12 mouse cellular contexts compared by ENCODE assay signal in the genomic region with DNA sequence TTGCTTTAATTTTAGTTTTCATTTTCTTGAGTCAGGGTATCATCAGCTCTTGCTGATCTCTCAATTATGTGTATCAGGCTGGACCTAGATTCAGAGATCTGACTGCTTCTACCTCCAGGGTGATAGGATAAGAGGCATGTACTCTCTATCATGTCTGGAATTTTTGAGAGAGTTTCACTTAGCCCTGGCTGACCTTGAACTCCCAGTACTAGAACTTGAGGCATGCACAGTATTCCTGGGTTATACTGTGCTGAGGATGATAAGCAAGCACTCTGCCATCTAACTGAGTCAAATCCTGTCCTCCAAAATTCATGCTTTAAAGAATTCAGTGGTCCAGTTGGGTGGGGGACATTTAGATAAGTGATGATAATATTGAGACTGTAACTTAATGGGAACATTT. TPM values are rescaled to one million over a fixed set of nuclear protein-coding genes. Genes with fewer than 3 reads are reported as not detected.
A peak's percentile ranks its signal among the peaks of the same experiment; 100 is the strongest.
DNase-seq lines count a peak whose midpoint lies in the region; ATAC-seq and TF ChIP-seq lines count a peak whose summit lies in the region.
"Had no signal": no experiment of that assay in that cellular context is flagged by ENCODE, and none has a peak within 500 bp of the region (broad histone marks: within the 10 kb centered on the region; RNA-seq: fewer than 3 reads in every experiment).

No protein-coding gene starts in this region.

- TF ChIP-seq POLR2A in myocyte (IDR thresholded peaks at IDR 0.05; ENCODE audit: insufficient read length, low read depth) = no peak

- H3K9me3 ChIP-seq in heart, embryonic 15.5 days (replicated peaks) = no peaks in the 10 kb centered on the region
- H3K9me3 ChIP-seq in neural tube, embryonic 12.5 days = no peaks in the 10 kb centered on the region
- no peaks in the 10 kb centered on the region for H3K9me3 ChIP-seq in hindbrain, embryonic 12.5 days (replicated peaks)
- H3K9me3 ChIP-seq: limb, embryonic 15.5 days had no signal

- peak overlapping the region; percentile 100 for H3K27ac ChIP-seq in heart, embryonic 15.5 days
- no peak overlapping the region for H3K27ac ChIP-seq in neural tube, embryonic 12.5 days
- no peak overlapping the region for H3K27ac ChIP-seq in hindbrain, embryonic 12.5 days

- no peak overlapping the region for H3ac ChIP-seq in myocyte (ENCODE audit: control insufficient read depth, insufficient read length)

- H3K9ac ChIP-seq in heart, embryonic 15.5 days = peak overlapping the region; percentile 97; the same call in 1 of the 2 replicates
- no peak overlapping the region for H3K9ac ChIP-seq in neural tube, embryonic 12.5 days
- no peak overlapping the region for H3K9ac ChIP-seq in hindbrain, embryonic 12.5 days

- peaks cover 62% of the 10 kb centered on the region for H3K79me2 ChIP-seq in myocyte (ENCODE audit: control insufficient read depth, insufficient read depth)

- peak overlapping the region; percentile 77 for H3K4me2 ChIP-seq in heart, embryonic 15.5 days
- H3K4me2 ChIP-seq in neural tube, embryonic 12.5 days (replicated peaks) = peak overlapping the region; percentile 93
- H3K4me2 ChIP-seq in hindbrain, embryonic 12.5 days (replicated peaks) = peak overlapping the region; percentile 96
- peak overlapping the region; percentile 76 for H3K4me2 ChIP-seq in myocyte (ENCODE audit: low read depth)

- intact Hi-C loops in heart, postnatal 25 days (cut with DNase I) = loop anchor here (5.0 kb wide), 1 partner anchor 131 kb away; no protein-coding TSS in a partner anchor

- H3K4me1 ChIP-seq in heart, embryonic 15.5 days (replicated peaks) = peaks cover 12% of the 10 kb centered on the region
- H3K4me1 ChIP-seq in neural tube, embryonic 12.5 days = peaks cover 13% of the 10 kb centered on the region
- peaks cover 13% of the 10 kb centered on the region for H3K4me1 ChIP-seq in hindbrain, embryonic 12.5 days

- H3K36me3 ChIP-seq in heart, embryonic 15.5 days = peaks cover 7% of the 10 kb centered on the region
- H3K36me3 ChIP-seq in neural tube, embryonic 12.5 days = peaks cover 6% of the 10 kb centered on the region
- 0 out of 2 replicates have a peak, but pooled peaks cover 5% of the 10 kb centered on the region for H3K36me3 ChIP-seq in hindbrain, embryonic 12.5 days
- peaks cover 8% of the 10 kb centered on the region for H3K36me3 ChIP-seq in myocyte (ENCODE audit: control insufficient read depth, insufficient read depth)

- no peak for ATAC-seq in heart, embryonic 15.5 days (replicated peaks; ENCODE audit: insufficient number of reproducible peaks, insufficient read depth, low FRiP score, low read depth)
- no peak for ATAC-seq in neural tube, embryonic 12.5 days (ENCODE audit: low FRiP score, low read depth)
- no peak for ATAC-seq in hindbrain, embryonic 12.5 days (ENCODE audit: low FRiP score)

- no peak for DNase-seq in heart, postnatal 25 days (ENCODE audit: low spot score)
- no peak for DNase-seq in neural tube, embryonic 10.5 days (ENCODE audit: extremely low spot score, low spot score)
- no peak for DNase-seq in frontal cortex, postnatal 10 days (ENCODE audit: low spot score in 2 of 2)
- DNase-seq in embryo, embryonic 11 days = no peak
- DNase-seq: thymus, adult 2 months had no signal

- peak overlapping the region; percentile 87; the same call in 1 of the 2 replicates for H3K4me3 ChIP-seq in heart, embryonic 15.5 days
- H3K4me3 ChIP-seq in neural tube, embryonic 12.5 days = no peak overlapping the region
- peak overlapping the region; percentile 86; the same call in 1 of the 2 replicates for H3K4me3 ChIP-seq in hindbrain, embryonic 12.5 days
- peak overlapping the region; percentile 76 for H3K4me3 ChIP-seq in myocyte

- no peaks in the 10 kb centered on the region for H3K27me3 ChIP-seq in heart, embryonic 15.5 days
- H3K27me3 ChIP-seq in neural tube, embryonic 12.5 days (replicated peaks) = no peaks in the 10 kb centered on the region
- H3K27me3 ChIP-seq in hindbrain, embryonic 12.5 days = no peaks in the 10 kb centered on the region
- no peaks in the 10 kb centered on the region for H3K27me3 ChIP-seq in myocyte (ENCODE audit: control insufficient read depth, insufficient read depth, insufficient read length)
- H3K27me3 ChIP-seq: limb, embryonic 15.5 days had no signal

TF ChIP-seq in myocyte, 11 proteins besides CTCF, POLR2A, EP300 and RAD21:
- TF ChIP-seq TCF3 (IDR thresholded peaks at IDR 0.05; ENCODE audit: insufficient read length, low read depth) (no peak), MYOD1 (IDR thresholded peaks at IDR 0.05; ENCODE audit: control insufficient read depth in 1 of 3, insufficient read length in 2 of 3, low read depth in 2 of 3) (no peak), E2F4 (IDR thresholded peaks at IDR 0.05; ENCODE audit: insufficient read depth) (no peak)

RNA-seq across cellular contexts. Expression of a gene that starts 11.4 kb away (rescaled TPM):
- polyA plus RNA-seq in heart, embryonic 15.5 days (2015; fragmentation: Nextera tagmentation; extraction: Ambion mirVana) = 35.1 and 36.0 TPM in 2 replicates
- total RNA-seq in heart, postnatal 25 days (2021) = 10 to 100 TPM; 32.6 to 35.1 TPM
- 60.5 and 67.2 TPM in 2 replicates for polyA plus RNA-seq in neural tube, embryonic 12.5 days (2016; fragmentation: Nextera tagmentation; extraction: Ambion mirVana)
- polyA plus RNA-seq in hindbrain, embryonic 12.5 days (2016; fragmentation: Nextera tagmentation; extraction: Ambion mirVana) = 65.1 and 70.8 TPM in 2 replicates
- polyA plus RNA-seq in myocyte (2012; fragmentation: generic; extraction: Trizol) = 12.5 TPM

RNA-seq across cellular contexts. Expression of a gene that starts 17.6 kb away (rescaled TPM):
- polyA plus RNA-seq in heart, embryonic 15.5 days (2015; fragmentation: Nextera tagmentation; extraction: Ambion mirVana) = 4.8 and 5.3 TPM in 2 replicates
- 1 to 10 TPM; 3.3 to 4.0 TPM for total RNA-seq in heart, postnatal 25 days (2021)
- polyA plus RNA-seq in neural tube, embryonic 12.5 days (2016; fragmentation: Nextera tagmentation; extraction: Ambion mirVana) = 13.2 and 13.4 TPM in 2 replicates
- 17.7 and 19.4 TPM in 2 replicates for polyA plus RNA-seq in hindbrain, embryonic 12.5 days (2016; fragmentation: Nextera tagmentation; extraction: Ambion mirVana)
- polyA plus RNA-seq in myocyte (2012; fragmentation: generic; extraction: Trizol) = 0.12 TPM
- total RNA-seq: common myeloid progenitor, adult 5-6 weeks; hematopoietic stem cell, adult 5-6 weeks had no signal

RNA-seq across cellular contexts. Expression of a gene that starts 28.9 kb away (rescaled TPM):
- 11.6 and 13.2 TPM in 2 replicates for polyA plus RNA-seq in heart, embryonic 15.5 days (2015; fragmentation: Nextera tagmentation; extraction: Ambion mirVana)
- total RNA-seq in heart, postnatal 25 days (2021) = 1 to 10 TPM; 3.5 to 3.8 TPM
- polyA plus RNA-seq in neural tube, embryonic 12.5 days (2016; fragmentation: Nextera tagmentation; extraction: Ambion mirVana) = 17.1 and 17.6 TPM in 2 replicates
- 18.0 and 18.6 TPM in 2 replicates for polyA plus RNA-seq in hindbrain, embryonic 12.5 days (2016; fragmentation: Nextera tagmentation; extraction: Ambion mirVana)
- polyA plus RNA-seq in myocyte (2012; fragmentation: generic; extraction: Trizol) = 1.8 TPM
- total RNA-seq: hematopoietic stem cell, adult 5-6 weeks had no signal
